Mouse (Mus musculus): Measurements from ENCODE around the gene Cdk14.

GRCm38 (mm10) chr5:5414835-5415234, 5.3 kb downstream of the Cdk14 start:
- no peak for TF ChIP-seq CTCF (conservative IDR thresholded peaks at IDR 0.05; ENCODE audit: insufficient read depth, insufficient read length, low read depth, low read length)
- no peak for TF ChIP-seq POLR2A (IDR thresholded peaks at IDR 0.05; ENCODE audit: low read depth, low read length)

Measured in kidney, adult 2 months (tissue).